Mouse (Mus musculus): ENCODE measurements at regions not wholly inside any gene's neighbourhood (a gene's known extent, or its start where the extent isn't known, plus 50 kb on each side); places are given as distances from the start of the nearest gene placed in this dataset.
"Not testable (repeated sequence)": the region's sequence is repeated elsewhere in the genome, so short reads cannot be mapped to it uniquely, and the experiment has no call there.

DNA sequence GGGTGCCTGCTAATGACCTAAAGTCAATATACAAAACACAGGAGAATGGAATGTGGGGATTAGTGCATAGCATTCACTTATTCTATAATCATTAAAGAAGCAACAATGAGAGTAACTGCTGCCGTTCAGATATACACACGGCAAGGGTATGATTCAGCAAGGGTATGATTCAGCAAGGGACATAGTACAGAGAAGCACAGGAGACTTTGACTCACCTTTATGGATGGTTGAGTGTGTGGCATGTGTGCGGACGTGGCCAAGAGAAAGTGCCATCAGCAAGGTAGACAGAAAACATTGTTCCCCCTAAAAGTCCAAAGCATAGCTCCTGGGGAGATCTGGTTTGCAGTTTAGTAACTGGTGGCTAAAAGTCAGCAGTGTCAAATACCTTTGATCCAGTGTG, 547.4 kb downstream of the Nyap2 start:
- no peak for DNase-seq
- intact Hi-C loops (cut with DNase I) = no loop called here

DNA sequence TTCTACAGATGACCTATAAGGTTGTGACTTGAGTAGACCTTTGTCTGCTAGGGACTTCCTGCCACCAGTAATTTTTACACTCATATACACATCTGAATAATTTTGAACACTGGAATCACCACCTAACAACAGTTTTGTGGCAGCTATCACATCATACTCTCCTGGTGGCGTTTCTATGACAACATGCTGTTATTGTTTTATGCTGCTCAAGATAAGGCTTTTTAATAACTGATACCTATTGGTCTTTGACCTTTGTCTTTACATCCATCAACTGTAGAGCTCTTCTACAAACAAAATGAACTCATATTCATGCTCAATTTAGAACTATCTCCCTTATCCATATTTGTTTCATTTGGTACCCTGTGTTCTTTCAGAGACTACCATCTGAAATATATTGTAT, 556.0 kb downstream of the Nyap2 start:
- DNase-seq = no peak
- intact Hi-C loops (cut with DNase I) = no loop called here

DNA sequence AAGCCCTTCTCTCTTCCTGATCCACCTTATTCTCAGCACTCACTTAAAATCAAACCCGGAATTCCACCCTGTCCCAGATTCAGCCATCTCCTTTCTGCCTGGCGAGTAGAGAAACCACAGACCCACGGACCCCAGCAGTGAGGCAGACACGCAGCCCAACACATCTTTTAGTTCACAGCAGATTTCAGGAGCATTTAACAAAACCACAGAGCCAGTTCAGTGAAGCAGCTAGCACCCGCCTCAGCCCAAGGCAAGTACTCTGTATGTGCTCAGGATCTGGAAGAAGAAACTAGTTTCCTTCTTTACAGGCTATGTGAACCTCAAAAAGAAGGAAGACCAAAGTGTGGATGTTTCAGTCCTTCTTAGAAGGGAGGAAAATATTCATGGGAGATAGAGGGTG, 560.6 kb downstream of the Nyap2 start:
- no peak for DNase-seq
- intact Hi-C loops (cut with DNase I) = no loop called here

DNA sequence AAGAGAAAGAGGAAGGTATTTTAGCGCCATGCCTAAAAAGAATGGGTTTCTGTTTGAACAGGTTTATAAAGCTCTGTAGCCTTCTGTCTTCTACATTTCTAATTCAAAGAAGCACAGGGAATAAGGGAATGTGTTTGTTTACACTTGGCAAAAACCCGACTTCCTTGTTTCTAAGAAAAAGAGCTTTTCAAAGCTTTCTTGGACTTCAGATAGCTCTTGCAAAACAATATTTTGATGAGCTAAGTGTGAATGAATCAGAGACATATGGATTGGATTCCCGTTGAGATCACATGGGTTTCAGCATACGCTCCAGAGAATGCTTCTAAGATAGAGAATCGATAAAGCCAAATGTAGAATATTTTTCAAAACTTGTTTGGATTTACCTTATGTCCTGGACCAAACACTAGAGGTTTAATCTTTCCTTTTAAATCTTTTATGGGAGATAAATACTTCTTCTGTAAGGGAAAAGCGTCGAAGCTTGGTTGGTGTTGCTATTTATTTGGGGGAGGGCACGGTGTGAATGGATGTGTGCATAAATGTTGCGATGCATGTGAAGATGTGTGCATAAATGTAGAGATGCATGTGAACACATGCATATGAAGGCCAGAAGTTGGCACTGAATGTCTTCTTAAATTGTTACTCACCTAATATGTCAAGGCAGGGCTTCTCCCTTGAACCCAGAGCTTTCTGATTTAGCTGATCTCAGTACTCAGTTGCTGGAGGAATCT, 576.4 kb downstream of the Nyap2 start:
- no peak for DNase-seq
- intact Hi-C loops (cut with DNase I) = no loop called here

DNA sequence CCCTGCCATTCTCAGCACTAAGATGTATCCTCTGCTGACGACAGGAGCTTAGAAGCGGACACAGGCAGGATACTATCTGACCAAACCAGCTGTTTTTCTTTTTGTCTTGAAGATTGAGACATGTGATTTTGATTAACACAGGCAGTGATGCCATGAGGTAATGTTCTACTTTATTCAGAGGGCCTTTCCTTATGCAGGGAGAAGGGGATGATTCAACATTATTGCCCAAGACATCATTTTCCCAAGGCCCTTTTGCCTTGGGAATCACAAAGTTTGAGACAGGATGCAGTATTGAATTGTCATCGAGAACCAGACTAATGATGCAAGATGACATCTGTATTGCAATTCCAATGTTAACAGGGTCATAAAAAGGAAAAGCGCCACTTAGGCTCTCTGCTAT, 571.7 kb upstream of the Gm9747 start:
- intact Hi-C loops (cut with DNase I) = no loop called here
- DNase-seq = no peak

DNA sequence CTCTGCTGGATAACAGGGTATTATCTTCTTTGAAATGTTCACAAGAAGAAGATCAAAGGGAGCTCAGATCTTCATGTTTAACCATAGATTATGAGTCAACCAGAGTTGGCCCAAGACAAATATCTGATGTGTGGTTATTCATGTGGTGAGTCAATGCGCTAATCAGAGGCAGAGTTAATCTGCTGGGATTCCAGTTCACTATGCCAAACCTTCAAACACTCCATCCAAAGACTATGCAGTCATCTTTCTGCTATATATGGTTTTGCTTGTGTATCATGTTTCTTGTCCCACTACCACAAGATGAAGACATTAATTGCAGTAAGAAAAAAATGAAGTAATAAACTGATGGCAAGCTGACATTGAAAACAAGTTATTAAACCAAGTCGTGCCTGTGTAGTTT, 561.8 kb upstream of the Gm9747 start:
- intact Hi-C loops (cut with DNase I) = no loop called here
- no peak for DNase-seq

DNA sequence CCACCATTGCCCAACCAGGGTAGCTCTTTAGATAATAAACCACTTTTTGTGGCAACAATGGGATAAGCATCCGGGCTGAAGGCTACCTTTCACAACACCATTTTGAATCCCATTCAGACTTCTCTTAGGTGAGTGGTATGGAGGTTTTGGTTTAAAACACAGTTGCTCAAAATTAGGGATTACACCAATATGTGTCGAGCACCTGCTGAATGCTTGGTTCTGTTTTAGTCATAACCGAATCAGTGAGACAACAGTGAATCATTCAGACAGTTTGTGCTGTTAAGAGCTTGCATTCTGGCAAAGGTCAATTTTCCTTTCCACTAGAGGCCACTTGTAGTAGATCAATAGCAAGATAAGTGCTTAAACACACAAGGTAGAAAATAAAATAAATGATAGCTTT, 561.2 kb upstream of the Gm9747 start:
- intact Hi-C loops (cut with DNase I) = no loop called here
- no peak for DNase-seq

DNA sequence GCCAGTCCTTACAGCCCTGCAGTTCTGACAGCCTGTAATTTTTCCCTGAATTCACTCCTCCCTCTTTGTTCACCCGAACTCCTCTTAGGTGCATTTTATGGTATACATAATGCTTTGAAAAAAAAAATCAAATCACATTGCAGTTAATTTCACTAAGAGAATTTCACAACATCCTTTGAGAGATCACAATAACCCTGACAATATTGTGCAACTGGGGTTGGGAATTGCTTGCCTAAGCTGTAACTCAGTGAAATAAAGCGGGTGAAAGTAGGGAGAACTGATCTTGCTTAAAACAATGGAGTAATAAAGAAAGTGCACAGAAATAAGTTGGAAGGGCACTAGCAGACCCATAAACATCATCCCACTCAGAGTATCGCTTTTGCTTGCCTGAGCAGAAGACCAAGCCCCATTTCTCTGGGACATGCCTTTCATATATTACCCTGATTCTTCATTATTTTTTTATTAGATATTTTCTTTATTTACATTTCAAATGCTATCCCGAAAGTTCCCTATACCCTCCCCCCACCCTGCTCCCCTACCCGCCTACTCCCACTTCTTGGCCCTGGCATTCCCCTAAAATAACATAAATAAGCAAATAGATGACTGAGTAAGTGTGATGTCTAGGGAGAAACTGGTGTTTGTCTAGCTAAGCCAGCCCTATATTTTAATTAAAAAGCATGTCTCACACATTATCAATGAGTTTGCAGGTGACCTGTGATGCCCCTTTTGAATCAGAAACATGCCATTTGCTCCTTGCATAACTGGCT, 557.2 kb upstream of the Gm9747 start:
- intact Hi-C loops (cut with DNase I) = no loop called here
- no peak for DNase-seq

DNA sequence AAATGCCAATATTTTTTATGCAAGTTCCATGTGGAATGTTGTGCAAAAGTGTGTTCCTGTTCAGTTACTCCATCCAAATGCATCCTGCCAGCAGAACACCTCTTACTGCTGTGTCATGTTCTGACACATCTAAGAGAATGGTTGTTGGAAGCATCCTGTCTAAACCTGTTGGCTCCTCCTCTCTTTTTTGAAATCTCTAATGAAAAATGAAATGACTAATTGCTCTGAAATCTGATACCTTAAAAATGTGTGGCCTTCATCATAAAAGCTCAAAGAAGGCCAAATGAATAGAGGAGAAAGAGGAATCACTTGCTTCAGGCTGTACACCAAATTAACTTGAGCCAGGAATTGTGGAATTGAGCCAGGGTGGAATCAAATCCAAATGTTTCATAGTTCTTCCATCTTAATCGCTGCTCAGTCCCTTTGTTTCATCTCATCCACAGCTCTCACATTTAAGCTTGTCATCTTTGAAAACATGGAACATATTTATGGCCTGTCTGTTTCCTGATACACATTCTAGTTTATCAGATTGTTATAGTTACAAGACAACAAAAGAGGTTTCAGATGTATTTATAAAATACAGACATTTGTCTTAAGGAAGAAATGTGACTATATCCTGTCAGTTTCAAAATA, 555.0 kb upstream of the Gm9747 start:
- intact Hi-C loops (cut with DNase I) = no loop called here
- peak in 1 of 2 experiments; percentile 25 for DNase-seq

DNA sequence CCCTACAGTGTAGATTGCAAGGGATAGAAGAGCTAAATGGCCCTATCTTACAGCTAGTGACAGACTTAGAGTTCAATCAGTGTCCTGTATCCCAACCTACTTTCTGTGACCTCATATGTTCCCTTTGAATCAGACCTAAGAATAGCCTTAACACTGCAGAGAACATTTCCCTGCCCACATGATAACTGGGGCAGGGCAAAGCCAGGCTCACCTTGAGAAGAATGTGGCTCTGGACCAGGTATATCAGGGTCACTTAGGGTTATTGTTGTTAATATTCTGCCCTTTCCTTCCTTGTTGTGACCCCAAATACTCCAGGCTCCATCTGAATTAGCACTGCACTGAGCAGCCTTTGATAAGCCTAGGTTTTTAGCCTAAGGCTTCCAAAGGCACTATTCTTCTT, 536.8 kb upstream of the Gm9747 start:
- peak in 1 of 2 experiments; percentile 14 for DNase-seq
- intact Hi-C loops (cut with DNase I) = no loop called here

DNA sequence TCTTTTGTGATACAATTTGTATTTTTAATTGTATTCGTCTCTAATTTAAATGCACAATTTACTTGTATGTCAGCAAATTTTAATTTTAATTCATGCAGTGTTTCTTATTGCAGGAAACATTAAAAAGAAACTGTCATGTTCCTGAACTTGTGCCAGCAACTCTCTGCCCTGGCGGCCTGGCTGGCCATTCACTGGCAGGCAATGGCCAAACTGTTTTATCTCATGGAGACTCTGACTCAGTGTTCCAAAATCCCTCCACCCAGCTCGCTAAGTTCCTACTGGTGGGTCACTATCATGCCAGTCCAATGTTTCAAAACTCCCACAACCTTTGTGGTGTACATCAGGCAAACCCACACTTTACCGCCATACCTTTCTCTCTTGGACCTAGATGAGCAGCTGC, 523.7 kb upstream of the Gm9747 start:
- intact Hi-C loops (cut with DNase I) = no loop called here
- DNase-seq = peak; percentile 15 to 20

DNA sequence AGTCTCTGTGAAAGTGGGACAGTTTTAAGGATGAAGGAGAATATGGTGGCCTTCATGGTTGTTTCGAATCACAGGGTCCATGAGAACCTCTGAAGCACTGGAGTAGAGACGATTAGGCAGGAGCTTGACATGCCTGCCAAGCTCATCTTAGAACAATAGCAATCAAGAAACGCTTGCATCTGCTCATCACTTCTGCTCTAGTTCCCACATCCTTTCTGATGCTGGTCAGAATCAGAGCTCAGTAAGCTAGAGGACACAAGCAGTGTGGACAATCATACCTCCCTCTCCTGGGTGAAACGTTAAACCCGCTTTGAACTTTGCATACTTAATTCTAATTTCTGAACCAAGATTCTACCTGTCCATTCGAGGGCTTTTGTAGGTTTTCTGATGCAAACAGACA, 515.8 kb upstream of the Gm9747 start:
- DNase-seq = no peak
- intact Hi-C loops (cut with DNase I) = no loop called here

DNA sequence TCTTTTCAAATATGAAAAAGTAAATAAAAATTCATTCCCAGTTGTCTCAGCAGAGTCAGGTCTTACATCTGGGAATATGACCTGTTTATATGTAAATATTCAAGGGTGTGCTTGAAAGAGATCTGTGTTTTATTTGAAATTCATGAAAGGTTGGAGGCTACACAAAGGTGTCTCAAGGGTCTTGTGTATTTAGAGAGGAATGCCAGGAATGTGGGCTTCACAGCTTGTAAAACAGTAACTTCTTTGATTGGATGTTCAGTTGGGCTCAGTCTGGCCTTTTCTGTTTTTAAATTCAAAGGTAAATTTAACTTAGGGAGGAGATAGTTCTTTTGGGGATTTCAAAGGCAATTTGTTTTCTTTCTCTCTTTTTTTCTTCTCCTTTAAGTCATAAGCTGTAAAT, 514.7 kb upstream of the Gm9747 start:
- intact Hi-C loops (cut with DNase I) = no loop called here
- DNase-seq = no peak

DNA sequence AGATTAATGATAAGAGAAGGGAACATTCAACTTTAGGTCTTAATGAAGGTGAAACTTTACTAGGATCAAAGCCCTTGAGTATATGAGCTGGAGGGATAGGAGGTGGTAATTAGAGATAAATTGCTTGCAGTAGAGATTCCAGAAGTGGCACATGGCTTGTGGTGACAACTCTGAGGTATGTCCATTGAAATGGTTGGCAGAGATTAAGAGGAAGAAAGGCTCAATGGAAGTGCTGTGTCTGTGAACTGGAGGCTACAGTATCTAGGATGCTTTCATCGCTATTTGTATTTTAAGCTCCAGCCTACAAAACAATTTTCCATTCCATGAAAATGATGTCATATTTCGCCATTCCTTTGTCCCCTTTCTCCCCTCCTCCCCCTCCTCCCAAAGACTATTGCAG, 508.1 kb upstream of the Gm9747 start:
- DNase-seq = no peak
- intact Hi-C loops (cut with DNase I) = no loop called here

DNA sequence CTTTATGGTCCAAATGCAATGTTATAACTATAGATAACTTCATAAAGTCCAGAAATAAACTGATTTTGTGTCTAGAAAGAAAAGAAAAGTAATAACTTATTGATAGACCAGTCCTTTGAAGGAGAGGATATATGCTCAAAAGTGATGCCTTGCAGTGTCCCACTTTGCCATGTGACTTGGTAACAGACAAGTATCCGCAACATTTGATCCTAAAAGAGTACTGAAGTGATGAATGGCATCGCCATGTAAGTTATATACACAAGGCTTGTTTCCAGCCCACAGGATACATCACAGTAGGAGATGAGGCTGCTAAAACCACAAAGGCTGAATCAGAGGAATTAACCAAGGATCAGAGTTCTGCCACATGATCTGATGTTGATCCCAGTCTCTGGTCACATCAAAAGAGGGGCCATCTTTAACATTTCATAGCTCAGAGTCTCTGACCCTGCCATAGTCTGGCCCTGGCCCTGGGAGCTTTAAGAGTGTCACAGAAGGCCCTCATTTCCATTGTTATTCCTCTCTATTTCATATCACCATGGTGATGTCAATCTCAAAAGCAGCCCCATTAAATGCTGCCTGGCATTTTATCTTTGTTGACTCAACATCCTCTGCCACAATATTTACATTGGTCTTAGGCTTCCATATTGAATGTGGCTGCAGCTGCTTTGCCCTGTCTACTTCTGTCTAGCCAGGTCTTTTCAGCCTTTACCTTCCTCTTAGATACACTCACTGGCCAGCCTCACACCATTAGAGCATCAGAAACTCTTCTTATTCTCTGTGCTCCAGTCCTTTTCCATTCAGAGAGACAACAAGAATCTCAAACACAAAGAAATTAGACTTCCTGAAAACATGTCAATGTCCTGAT, 506.4 kb upstream of the Gm9747 start:
- intact Hi-C loops (cut with DNase I) = no loop called here
- DNase-seq = no peak

DNA sequence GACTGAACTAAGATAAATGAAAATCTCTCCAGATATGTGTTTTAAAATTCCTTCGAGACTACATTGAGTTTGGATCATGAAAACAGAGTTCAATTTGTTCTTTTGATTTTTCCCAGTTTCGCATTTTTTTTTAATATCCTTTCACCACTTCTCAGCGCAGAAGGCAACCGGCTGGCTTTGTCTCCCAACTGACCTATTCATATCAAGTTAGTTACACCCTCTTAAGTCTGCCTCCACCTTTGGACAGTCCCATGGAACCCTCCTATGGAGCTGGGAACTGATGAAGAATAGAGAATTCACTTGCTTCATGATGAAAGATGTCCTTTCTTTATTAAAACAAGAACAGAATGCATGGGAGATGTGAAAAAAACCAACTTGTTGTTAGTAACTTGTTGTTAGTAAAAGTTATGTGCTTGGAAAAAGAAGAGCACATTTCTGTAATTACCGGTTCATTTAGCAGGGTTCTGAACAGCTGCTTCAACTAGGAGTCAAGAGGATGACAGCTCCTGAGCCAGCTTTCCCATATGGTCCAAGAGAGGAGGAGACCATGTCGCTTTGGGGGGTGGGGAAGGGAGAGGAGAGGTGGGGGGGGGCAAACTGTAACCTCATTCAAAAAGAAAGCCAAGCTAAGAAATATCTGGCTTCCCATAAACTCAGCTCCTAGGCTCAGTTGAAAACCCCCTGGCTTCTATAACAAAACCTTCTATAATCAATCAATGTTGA, 495.6 kb upstream of the Gm9747 start:
- intact Hi-C loops (cut with DNase I) = no loop called here
- no peak for DNase-seq

DNA sequence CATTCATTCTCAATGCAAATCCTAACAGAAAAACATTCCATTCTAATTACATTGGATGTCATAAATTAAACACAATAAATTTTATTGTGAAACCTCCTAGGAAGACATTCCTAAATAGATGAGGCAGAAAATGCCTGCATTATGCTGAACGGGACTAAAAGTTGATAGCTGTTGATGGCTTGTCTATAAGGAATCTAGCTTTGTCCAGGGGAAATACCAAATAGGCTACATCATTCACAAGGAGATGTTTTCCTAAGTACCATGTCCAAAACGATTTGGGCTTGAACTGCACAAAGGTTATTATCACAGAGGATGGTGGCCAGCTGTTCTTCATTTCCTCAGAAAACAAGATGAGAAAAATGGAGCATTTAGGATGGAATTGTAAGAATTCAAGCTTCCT, 494.5 kb upstream of the Gm9747 start:
- no peak for DNase-seq
- intact Hi-C loops (cut with DNase I) = no loop called here

DNA sequence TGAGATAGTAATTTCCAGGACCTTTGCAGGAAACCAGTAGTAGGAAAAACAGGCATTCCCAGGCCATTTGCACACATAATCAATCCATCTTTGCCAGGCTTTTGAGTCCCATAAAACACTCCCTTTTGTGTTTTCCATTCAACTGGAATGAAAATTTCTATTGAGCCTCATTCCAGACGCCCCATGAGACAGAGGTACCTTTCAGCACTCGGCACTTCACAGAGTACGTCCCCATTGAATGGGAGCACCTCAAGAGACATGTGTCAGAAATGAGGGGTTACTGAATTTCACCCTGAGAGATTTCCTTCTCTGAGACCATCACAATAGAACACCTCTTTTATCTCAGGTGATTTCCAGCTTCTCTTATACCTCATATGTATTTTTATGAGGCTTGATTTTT, 493.5 kb upstream of the Gm9747 start:
- no peak for DNase-seq
- intact Hi-C loops (cut with DNase I) = no loop called here

DNA sequence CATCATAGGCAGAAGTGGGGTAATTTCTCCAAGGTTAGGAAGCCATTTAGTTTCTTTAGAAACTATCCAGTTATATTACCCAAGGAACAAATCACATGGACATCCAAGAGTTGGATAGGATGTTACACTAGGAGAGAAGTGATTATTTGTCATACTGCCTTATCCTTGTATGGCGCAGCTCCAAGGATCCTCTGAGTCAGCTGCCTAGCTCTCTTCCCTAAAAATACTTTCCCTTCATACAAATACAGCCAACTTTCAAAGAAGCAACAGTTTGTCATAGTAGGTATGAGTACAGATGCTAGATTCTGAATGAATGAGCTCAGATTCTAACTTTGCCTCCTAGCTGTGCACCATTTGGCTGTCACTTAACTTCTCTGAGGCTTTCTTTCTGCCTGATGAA, 492.9 kb upstream of the Gm9747 start:
- intact Hi-C loops (cut with DNase I) = no loop called here
- DNase-seq = no peak

DNA sequence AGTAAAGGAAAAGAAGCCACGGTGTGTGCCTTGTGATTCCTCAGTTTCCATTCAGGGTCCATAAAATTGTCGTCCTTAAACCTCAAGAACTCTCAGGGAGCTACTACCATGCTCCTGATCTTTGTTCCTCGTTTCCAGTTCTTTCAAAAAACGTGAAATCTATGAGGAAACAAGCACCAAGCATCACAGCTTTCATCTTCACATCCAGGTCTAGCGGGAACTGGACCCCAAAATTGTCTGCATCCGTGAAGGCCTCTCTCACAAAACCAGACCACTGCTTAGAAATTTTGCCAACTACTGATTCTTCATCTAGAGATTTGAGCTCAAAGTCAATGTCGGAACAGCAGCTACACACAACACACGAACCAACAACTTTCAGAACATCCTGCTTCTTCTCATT, 491.0 kb upstream of the Gm9747 start:
- intact Hi-C loops (cut with DNase I); DNase-seq: not testable (repeated sequence)
